Mouse (Mus musculus): Measurements from ENCODE around the gene Cd274. TPM values are rescaled to one million over a fixed set of nuclear protein-coding genes. Genes with fewer than 3 reads are reported as not detected.

Cd274 gene
- polyA plus RNA-seq, 1 experiment from 2014 or later: 0.10 TPM

GRCm38 (mm10) chr19:29384994-29385393 lies 17.7 kb downstream of the Cd274 start:
- Histone ChIP-seq H3K36me3 (no peaks in the 10 kb centered on the region), H3K27ac (no peak overlapping the region), H3K4me3 (no peak overlapping the region), H3K27me3 (ENCODE audit: low read depth, poor library complexity, severe bottlenecking) (no peaks in the 10 kb centered on the region), H3K9me3 (replicated peaks) (no peaks in the 10 kb centered on the region), H3K4me1 (no peaks in the 10 kb centered on the region)
- whole genome bisulfite sequencing: 91% methylated on average over 6 of the region's 6 CpGs
- DNase-seq (ENCODE audit: low spot score): no peak

GRCm38 (mm10) chr19:29385822-29386221 lies 18.6 kb downstream of the Cd274 start:
- Histone ChIP-seq H3K27me3 (ENCODE audit: low read depth, poor library complexity, severe bottlenecking) (no peaks in the 10 kb centered on the region), H3K36me3 (no peaks in the 10 kb centered on the region), H3K4me1 (no peaks in the 10 kb centered on the region), H3K9me3 (replicated peaks) (no peaks in the 10 kb centered on the region), H3K27ac (no peak overlapping the region), H3K4me3 (no peak overlapping the region)
- 90% methylated on average over 4 of the region's 4 CpGs for WGBS
- no peak for DNase-seq (ENCODE audit: low spot score)

GRCm38 (mm10) chr19:29388818-29389217 lies 21.6 kb downstream of the Cd274 start:
- 91% methylated on average over 1 of the region's 1 CpGs for WGBS
- Histone ChIP-seq H3K4me1 (no peaks in the 10 kb centered on the region), H3K27ac (no peak overlapping the region), H3K9me3 (replicated peaks) (no peaks in the 10 kb centered on the region), H3K36me3 (no peaks in the 10 kb centered on the region), H3K4me3 (no peak overlapping the region), H3K27me3 (ENCODE audit: low read depth, poor library complexity, severe bottlenecking) (no peaks in the 10 kb centered on the region)
- no peak for DNase-seq (ENCODE audit: low spot score)

- H3K36me3 ChIP-seq: no peaks in the 10 kb centered on the region
- DNase-seq (ENCODE audit: low spot score): no peak
Measured at GRCm38 (mm10) chr19:29390483-29390882, 23.2 kb downstream of the Cd274 start.

GRCm38 (mm10) chr19:29391279-29391678 lies 24.0 kb downstream of the Cd274 start:
- no peaks in the 10 kb centered on the region for H3K36me3 ChIP-seq
- H3K4me1 ChIP-seq: no peaks in the 10 kb centered on the region
- H3K27ac ChIP-seq: no peak overlapping the region
- no peaks in the 10 kb centered on the region for H3K9me3 ChIP-seq (replicated peaks)
- no peaks in the 10 kb centered on the region for H3K27me3 ChIP-seq (ENCODE audit: low read depth, poor library complexity, severe bottlenecking)
- no peak overlapping the region for H3K4me3 ChIP-seq
- WGBS: 79% methylated on average over 4 of the region's 4 CpGs
- DNase-seq (ENCODE audit: low spot score): no peak

More at GRCm38 (mm10) chr19:29390483-29390882, 23.2 kb downstream of the Cd274 start:
- Histone ChIP-seq H3K27me3 (ENCODE audit: low read depth, poor library complexity, severe bottlenecking) (no peaks in the 10 kb centered on the region), H3K9me3 (replicated peaks) (no peaks in the 10 kb centered on the region), H3K4me3 (no peak overlapping the region), H3K27ac (no peak overlapping the region), H3K4me1 (no peaks in the 10 kb centered on the region)
- 76% methylated on average over 5 of the region's 5 CpGs for WGBS

- Histone ChIP-seq H3K4me1 (no peaks in the 10 kb centered on the region), H3K4me3 (no peak overlapping the region), H3K27ac (no peak overlapping the region), H3K36me3 (no peaks in the 10 kb centered on the region), H3K27me3 (ENCODE audit: low read depth, poor library complexity, severe bottlenecking) (no peaks in the 10 kb centered on the region), H3K9me3 (replicated peaks) (no peaks in the 10 kb centered on the region)
- WGBS: 88% methylated on average over 9 of the region's 9 CpGs
- no peak for DNase-seq (ENCODE audit: low spot score)
Measured at GRCm38 (mm10) chr19:29393333-29393732, 26.1 kb downstream of the Cd274 start.

GRCm38 (mm10) chr19:29394721-29395120 lies 27.5 kb downstream of the Cd274 start:
- no peak overlapping the region for H3K4me3 ChIP-seq
- H3K9me3 ChIP-seq (replicated peaks): no peaks in the 10 kb centered on the region
- H3K36me3 ChIP-seq: no peaks in the 10 kb centered on the region
- no peak for DNase-seq (ENCODE audit: low spot score)
- WGBS: 94% methylated on average over 2 of the region's 2 CpGs
- H3K4me1 ChIP-seq: no peaks in the 10 kb centered on the region
- H3K27ac ChIP-seq: no peak overlapping the region
- H3K27me3 ChIP-seq (ENCODE audit: low read depth, poor library complexity, severe bottlenecking): no peaks in the 10 kb centered on the region

GRCm38 (mm10) chr19:29396353-29396752 lies 29.1 kb downstream of the Cd274 start:
- no peaks in the 10 kb centered on the region for H3K4me1 ChIP-seq
- H3K36me3 ChIP-seq: no peaks in the 10 kb centered on the region
- no peak overlapping the region for H3K4me3 ChIP-seq
- no peak overlapping the region for H3K27ac ChIP-seq
- no peak for DNase-seq (ENCODE audit: low spot score)
- H3K9me3 ChIP-seq (replicated peaks): no peaks in the 10 kb centered on the region
- WGBS: 71% methylated on average over 1 of the region's 1 CpGs
- H3K27me3 ChIP-seq (ENCODE audit: low read depth, poor library complexity, severe bottlenecking): no peaks in the 10 kb centered on the region

- Histone ChIP-seq H3K4me1 (peaks cover 13% of the 10 kb centered on the region), H3K36me3 (no peaks in the 10 kb centered on the region), H3K27ac (no peak overlapping the region), H3K9me3 (replicated peaks) (no peaks in the 10 kb centered on the region), H3K27me3 (ENCODE audit: low read depth, poor library complexity, severe bottlenecking) (no peaks in the 10 kb centered on the region), H3K4me3 (no peak overlapping the region)
- DNase-seq (ENCODE audit: low spot score): no peak
- WGBS: 91% methylated on average over 4 of the region's 4 CpGs
Measured at GRCm38 (mm10) chr19:29399786-29400185, 32.5 kb downstream of the Cd274 start.

- Histone ChIP-seq H3K4me3 (no peak overlapping the region), H3K4me1 (peaks cover 18% of the 10 kb centered on the region), H3K36me3 (no peaks in the 10 kb centered on the region), H3K27ac (no peak overlapping the region), H3K27me3 (ENCODE audit: low read depth, poor library complexity, severe bottlenecking) (no peaks in the 10 kb centered on the region), H3K9me3 (replicated peaks) (no peaks in the 10 kb centered on the region)
- WGBS: 85% methylated on average over 3 of the region's 3 CpGs
- no peak for DNase-seq (ENCODE audit: low spot score)
Measured at GRCm38 (mm10) chr19:29400466-29400865, 33.2 kb downstream of the Cd274 start.

- Histone ChIP-seq H3K27ac (no peak overlapping the region), H3K9me3 (replicated peaks) (no peaks in the 10 kb centered on the region), H3K4me3 (no peak overlapping the region), H3K36me3 (no peaks in the 10 kb centered on the region), H3K27me3 (ENCODE audit: low read depth, poor library complexity, severe bottlenecking) (no peaks in the 10 kb centered on the region), H3K4me1 (peaks cover 32% of the 10 kb centered on the region)
- 93% methylated on average over 4 of the region's 4 CpGs for WGBS
- DNase-seq (ENCODE audit: low spot score): no peak
Measured at GRCm38 (mm10) chr19:29402621-29403020, 35.4 kb downstream of the Cd274 start.

- H3K27ac ChIP-seq: no peak overlapping the region
- DNase-seq (ENCODE audit: low spot score): no peak
- no peaks in the 10 kb centered on the region for H3K27me3 ChIP-seq (ENCODE audit: low read depth, poor library complexity, severe bottlenecking)
- 77% methylated on average over 4 of the region's 4 CpGs for WGBS
- H3K9me3 ChIP-seq (replicated peaks): no peaks in the 10 kb centered on the region
- no peak overlapping the region for H3K4me3 ChIP-seq
- peaks cover 37% of the 10 kb centered on the region for H3K4me1 ChIP-seq
- H3K36me3 ChIP-seq: no peaks in the 10 kb centered on the region
Measured at GRCm38 (mm10) chr19:29403251-29403650, 36.0 kb downstream of the Cd274 start.

GRCm38 (mm10) chr19:29405388-29405787 lies 38.1 kb downstream of the Cd274 start:
- H3K4me1 ChIP-seq: peaks cover 39% of the 10 kb centered on the region
- WGBS: 39% methylated on average over 2 of the region's 2 CpGs

More at GRCm38 (mm10) chr19:29405388-29405787, 38.1 kb downstream of the Cd274 start:
- no peaks in the 10 kb centered on the region for H3K27me3 ChIP-seq (ENCODE audit: low read depth, poor library complexity, severe bottlenecking)
- H3K9me3 ChIP-seq (replicated peaks): no peaks in the 10 kb centered on the region
- H3K27ac ChIP-seq: no peak overlapping the region
- no peak for DNase-seq (ENCODE audit: low spot score)
- H3K36me3 ChIP-seq: no peaks in the 10 kb centered on the region
- H3K4me3 ChIP-seq: no peak overlapping the region

All from limb, embryonic 10.5 days (tissue).